Mouse (Mus musculus) right cerebral cortex, postnatal 14 days (tissue): ENCODE data around the gene Cyb5b.
"Not testable (repeated sequence)": the region's sequence is repeated elsewhere in the genome, so short reads cannot be mapped to it uniquely, and the experiment has no call there.

ENCODE experiments used
- DNase-seq: peaks from one replicate; pipeline ENCODE4 v3.0.0; 2022

Cyb5b gene

GRCm38 (mm10) chr8:107181122-107181521 lies 30.7 kb downstream of the Cyb5b start:
- DNase-seq, result no peak

- DNase-seq, result no peak
Observed at GRCm38 (mm10) chr8:107184996-107185395, 34.6 kb downstream of the Cyb5b start.

- no peak for DNase-seq
Observed at GRCm38 (mm10) chr8:107186659-107187390, 36.4 kb downstream of the Cyb5b start.

- DNase-seq, result no peak
Observed at GRCm38 (mm10) chr8:107187631-107188030, 37.2 kb downstream of the Cyb5b start.

- DNase-seq, result no peak
Observed at GRCm38 (mm10) chr8:107192631-107193030, 42.2 kb downstream of the Cyb5b start.

GRCm38 (mm10) chr8:107193331-107193730 lies 42.9 kb downstream of the Cyb5b start:
- DNase-seq, result no peak

- no peak for DNase-seq
Observed at GRCm38 (mm10) chr8:107194786-107195451, 44.5 kb downstream of the Cyb5b start.

GRCm38 (mm10) chr8:107197901-107198826 lies 47.7 kb downstream of the Cyb5b start:
- no peak for DNase-seq

GRCm38 (mm10) chr8:107205164-107205563 lies 54.7 kb downstream of the Cyb5b start:
- peak; percentile 9 for DNase-seq

- peak; percentile 30 for DNase-seq
Observed at GRCm38 (mm10) chr8:107205701-107206561, 55.5 kb downstream of the Cyb5b start.

GRCm38 (mm10) chr8:107206782-107207525 lies 56.5 kb downstream of the Cyb5b start:
- no peak for DNase-seq

- no peak for DNase-seq
Observed at GRCm38 (mm10) chr8:107209185-107209584, 58.7 kb downstream of the Cyb5b start.

GRCm38 (mm10) chr8:107212006-107212405 lies 61.6 kb downstream of the Cyb5b start:
- DNase-seq, result no peak

GRCm38 (mm10) chr8:107217230-107217629 lies 66.8 kb downstream of the Cyb5b start:
- DNase-seq, result not testable (repeated sequence)

- DNase-seq, result no peak
Observed at GRCm38 (mm10) chr8:107218091-107218490, 67.7 kb downstream of the Cyb5b start.

- DNase-seq, result no peak
Observed at GRCm38 (mm10) chr8:107219078-107219477, 68.6 kb downstream of the Cyb5b start.

GRCm38 (mm10) chr8:107221924-107222851 lies 71.7 kb downstream of the Cyb5b start:
- no peak for DNase-seq

GRCm38 (mm10) chr8:107226183-107226582 lies 75.7 kb downstream of the Cyb5b start:
- no peak for DNase-seq

GRCm38 (mm10) chr8:107227011-107227626 lies 76.7 kb downstream of the Cyb5b start:
- DNase-seq, result no peak

- no peak for DNase-seq
Observed at GRCm38 (mm10) chr8:107233251-107233650, 82.8 kb downstream of the Cyb5b start.
